Mouse (Mus musculus): Measurements from ENCODE around the gene Morn1.

- TF ChIP-seq CTCF (IDR thresholded peaks at IDR 0.05; ENCODE audit: control insufficient read depth, insufficient read depth, low read length) (no peak), POLR2A (IDR thresholded peaks at IDR 0.05; ENCODE audit: borderline replicate concordance, control insufficient read depth, low read depth, low read length) (no peak)
These were observed 102.4 kb downstream of the Morn1 start for GRCm38 (mm10) chr4:155188803-155189202.

All from bone marrow, adult 2 months (tissue).